Mouse (Mus musculus): ENCODE measurements around the gene Tmeff1. TPM values are rescaled to one million over a fixed set of nuclear protein-coding genes. Genes with fewer than 3 reads are reported as not detected.
A peak's percentile ranks its signal among the peaks of the same experiment; 100 is the strongest.

Gene Tmeff1
- total RNA-seq, 4 experiments from 2014 or later, result 7.1 to 12.0 (median 9.5) TPM

GRCm38 (mm10) chr4:48564962-48565361 is 20.0 kb upstream of the Tmeff1 start:
- no peak for DNase-seq (ENCODE audit: low spot score)

- DNase-seq (ENCODE audit: low spot score), result no peak
Measured at GRCm38 (mm10) chr4:48576361-48576760, 8.6 kb upstream of the Tmeff1 start.

DNA sequence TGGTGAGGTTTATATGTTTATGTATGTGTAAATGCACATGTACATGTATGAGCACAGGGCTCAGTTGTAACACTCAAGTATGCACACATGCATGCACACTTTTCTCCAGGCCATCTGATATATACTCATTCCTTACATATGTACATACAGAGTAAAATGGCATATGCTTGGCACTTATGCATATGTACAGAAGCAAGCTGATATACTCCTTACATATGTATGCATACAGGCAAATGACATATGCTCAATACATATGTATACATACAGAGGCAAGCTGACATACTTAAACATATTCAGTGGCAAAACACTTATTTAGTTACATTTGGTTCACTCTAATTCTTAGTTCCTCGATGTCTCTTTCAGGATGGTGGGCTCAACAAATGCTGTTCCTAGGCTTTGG is 7.1 kb upstream of the Tmeff1 start:
- no peak for DNase-seq (ENCODE audit: low spot score)

DNA sequence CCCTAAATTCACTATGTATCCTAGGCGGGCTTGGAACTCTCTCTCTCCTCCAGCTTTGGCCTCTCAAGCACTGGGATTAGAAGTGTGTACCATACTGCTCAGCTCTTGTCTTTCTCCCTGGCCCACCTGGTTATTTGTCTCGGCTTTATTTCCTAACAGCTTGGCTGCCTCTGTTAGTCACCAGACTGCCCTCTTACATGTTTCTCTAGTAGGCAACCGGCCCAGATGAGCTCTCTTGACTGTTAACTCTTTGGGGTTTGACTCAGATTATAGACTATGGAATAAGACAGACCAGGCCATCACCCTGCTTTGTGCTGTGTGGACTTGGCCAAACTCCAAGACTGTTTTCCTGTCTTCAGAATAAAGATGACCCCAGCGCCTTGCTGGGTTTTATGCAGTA is 6.6 kb upstream of the Tmeff1 start:
- DNase-seq (ENCODE audit: low spot score), result peak; percentile 28

DNA sequence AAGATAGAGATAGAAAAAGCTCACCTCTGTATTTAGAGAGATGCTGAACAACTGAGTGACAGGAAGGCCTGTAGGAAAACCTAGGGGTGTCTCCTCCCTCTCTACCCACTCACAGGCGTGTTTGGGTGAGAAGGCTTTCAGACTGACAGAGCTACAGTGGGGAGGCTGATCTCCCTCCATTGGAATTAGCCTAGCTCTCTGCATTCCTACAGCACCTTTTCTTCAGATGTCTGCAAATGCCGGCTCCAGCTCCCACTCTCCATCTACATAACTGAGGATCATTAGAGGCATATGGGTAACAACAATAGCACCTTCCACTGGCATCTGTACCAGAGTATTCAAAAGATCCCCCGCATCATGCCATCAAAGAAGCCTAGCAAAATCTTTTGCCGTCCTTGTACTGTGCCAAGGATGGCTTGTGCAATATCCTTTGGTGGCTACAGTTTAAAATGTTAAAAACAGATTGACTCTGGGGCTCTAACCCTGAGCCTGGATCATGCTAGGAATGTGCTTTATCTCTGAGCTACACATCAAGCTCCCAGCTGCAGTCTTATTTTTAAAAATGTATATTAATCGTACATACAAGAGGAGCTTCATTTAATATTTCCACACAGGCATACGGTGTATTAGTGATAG is 5.4 kb upstream of the Tmeff1 start:
- DNase-seq (ENCODE audit: low spot score), result no peak

- no peak for DNase-seq (ENCODE audit: low spot score)
Measured at GRCm38 (mm10) chr4:48581201-48581600, 3.8 kb upstream of the Tmeff1 start.

DNA sequence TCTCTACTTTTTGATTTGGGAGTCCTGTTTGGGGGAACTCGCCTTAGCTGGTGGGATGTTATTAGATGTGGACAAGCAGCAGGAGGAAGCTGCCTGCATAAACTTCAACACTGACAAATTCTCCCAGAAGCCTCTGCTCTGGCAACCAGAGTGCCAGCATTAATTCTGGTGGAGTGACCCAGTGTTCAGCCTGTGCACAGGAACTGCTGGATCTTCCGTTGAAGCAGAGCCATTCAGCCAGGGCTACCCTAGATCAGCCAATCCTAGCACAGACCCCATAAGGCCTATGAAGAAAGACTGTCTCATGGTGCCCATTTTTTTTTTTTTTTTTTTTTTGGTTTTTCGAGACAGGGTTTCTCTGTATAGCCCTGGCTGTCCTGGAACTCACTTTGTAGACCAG is 3.0 kb upstream of the Tmeff1 start:
- DNase-seq (ENCODE audit: low spot score), result no peak

DNA sequence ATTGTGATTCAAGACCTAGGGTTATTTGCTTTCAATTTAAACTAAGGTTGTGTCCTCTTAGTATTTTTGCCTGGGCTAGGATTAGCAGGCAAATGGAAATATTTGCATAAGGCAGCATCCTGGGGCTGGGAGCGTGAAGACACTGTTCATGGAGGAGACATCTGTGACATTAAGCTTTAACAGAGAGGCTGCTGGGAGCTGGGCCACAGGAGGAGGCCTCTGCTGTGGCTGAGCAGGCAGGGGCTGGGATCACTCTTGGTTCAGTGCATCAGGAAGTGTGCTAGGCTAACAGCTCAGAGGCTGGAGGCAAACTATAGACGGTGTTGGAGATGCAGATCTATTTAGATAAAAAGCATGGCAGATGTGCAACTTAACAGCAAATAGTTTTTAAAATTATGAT is 2.0 kb upstream of the Tmeff1 start:
- DNase-seq (ENCODE audit: low spot score), result no peak

- no peak for DNase-seq (ENCODE audit: low spot score)
Measured at GRCm38 (mm10) chr4:48585241-48586098, 496 bp downstream of the Tmeff1 start.

DNA sequence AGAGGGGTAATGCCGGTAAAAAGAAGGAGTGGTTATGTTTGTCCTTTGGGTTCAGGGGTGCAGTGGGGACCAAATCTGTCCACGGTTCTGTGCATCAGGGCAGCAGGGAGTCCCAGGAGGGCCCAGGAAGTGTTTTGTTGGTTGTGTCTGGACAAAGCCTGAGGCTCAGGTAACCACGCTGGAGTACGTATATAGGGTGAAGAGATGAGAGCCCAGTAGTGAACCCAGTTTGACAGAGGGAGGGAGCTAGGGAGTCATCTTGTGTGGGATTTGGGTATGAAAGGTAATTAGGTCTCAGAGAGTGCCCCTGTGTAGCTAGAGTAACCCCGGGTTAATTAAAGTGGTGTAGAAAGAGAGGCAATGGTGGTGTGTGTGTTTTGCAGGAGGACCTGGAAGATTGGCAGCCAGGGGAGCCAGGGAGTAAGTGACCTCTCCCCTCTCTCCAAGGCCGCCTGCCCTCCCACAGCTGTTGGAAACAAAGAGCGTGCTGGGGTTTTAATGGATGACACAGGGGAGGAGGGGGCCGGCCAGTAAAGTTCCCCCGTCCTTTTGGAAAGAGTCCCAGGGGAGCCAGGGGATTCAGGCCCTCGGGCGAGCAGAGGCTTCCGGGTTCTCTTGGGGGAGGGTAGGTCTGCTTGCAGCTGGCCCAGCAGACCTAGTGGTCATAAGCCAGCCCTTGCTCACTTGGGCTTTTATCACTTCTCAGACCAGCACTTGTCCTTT is 1.3 kb downstream of the Tmeff1 start:
- no peak for DNase-seq (ENCODE audit: low spot score)

DNA sequence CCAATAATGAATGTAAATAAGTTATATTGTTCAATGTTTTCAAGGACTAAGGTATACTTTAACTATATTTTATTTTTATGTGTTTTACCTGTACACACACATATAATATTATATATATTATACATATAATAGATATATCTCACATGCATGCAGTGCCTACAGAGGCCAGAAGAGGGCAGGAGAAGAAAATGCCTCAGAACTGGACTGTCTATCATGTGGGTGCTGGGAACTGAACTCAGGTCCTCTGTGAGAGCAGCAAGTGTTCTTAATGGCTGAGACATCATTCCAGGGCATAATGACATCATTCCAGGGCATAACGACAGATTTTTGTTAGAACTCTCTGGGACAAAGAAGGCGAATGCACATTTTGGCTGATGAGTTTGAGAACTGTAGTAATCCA is 2.6 kb downstream of the Tmeff1 start:
- DNase-seq (ENCODE audit: low spot score), result no peak

GRCm38 (mm10) chr4:48588576-48588975 is 3.6 kb downstream of the Tmeff1 start:
- no peak for DNase-seq (ENCODE audit: low spot score)

GRCm38 (mm10) chr4:48590862-48591261 is 5.9 kb downstream of the Tmeff1 start:
- DNase-seq (ENCODE audit: low spot score), result no peak

DNA sequence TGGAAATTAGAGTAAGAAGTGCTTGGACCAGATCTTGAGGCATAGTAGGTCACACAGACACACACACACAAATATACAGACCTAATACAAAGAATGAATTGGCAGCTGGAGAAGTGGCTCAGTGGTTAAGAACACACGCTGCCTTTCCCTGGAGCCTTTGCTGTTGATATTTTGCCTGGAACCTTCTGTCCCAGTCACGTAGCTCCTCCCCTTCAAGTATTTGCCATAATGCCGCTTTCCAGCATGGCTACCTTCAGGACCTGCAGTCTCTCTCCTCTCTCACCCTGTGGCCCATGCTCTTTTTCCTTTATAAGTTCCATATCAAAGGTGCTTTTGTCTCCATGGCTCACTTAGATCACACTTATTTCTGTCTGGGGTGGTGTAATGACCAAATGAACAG is 6.4 kb downstream of the Tmeff1 start:
- DNase-seq (ENCODE audit: low spot score), result no peak

DNA sequence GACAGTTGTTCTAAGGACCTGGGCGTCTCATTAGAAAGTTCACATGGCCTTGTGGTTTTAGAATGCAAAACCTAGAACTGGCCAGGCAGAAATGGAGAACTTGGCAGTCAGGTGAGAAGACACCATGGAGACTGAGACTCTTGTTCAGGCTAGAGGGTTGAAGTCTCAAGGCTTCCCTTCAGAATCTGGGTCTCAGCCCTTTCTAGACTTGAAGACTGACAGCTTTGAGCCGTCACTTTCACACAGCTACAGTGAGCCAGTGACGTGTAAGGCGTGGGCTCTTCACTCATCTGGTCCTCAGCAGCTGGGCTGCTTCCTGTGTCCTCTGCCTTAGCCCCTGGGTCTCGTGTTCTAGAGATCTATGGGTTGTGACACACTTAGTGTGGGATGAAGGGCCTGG is 7.4 kb downstream of the Tmeff1 start:
- no peak for DNase-seq (ENCODE audit: low spot score)

- no peak for DNase-seq (ENCODE audit: low spot score)
Measured at GRCm38 (mm10) chr4:48592844-48593243, 7.9 kb downstream of the Tmeff1 start.

- DNase-seq (ENCODE audit: low spot score), result no peak
Measured at GRCm38 (mm10) chr4:48596111-48596510, 11.1 kb downstream of the Tmeff1 start.

DNA sequence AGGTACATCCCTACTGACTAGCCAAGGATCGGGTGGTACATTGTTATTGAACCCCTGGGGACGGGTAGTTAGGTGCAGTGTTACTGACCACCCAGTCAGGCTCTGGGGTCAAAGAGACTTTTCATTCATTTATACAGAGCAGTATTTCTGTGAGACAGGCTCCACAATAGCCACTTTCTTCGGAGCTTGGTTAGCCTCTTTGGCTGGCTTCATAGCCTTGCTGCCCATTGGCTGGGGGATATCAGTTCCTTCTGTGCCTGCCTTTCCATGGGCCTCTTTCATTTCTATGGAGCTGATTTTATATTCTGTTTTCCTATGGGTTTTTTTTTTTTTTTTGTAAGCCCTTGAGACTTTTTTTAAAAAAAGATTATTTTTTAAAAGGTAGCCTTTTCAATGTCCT is 20.7 kb downstream of the Tmeff1 start:
- DNase-seq (ENCODE audit: low spot score), result no peak

DNA sequence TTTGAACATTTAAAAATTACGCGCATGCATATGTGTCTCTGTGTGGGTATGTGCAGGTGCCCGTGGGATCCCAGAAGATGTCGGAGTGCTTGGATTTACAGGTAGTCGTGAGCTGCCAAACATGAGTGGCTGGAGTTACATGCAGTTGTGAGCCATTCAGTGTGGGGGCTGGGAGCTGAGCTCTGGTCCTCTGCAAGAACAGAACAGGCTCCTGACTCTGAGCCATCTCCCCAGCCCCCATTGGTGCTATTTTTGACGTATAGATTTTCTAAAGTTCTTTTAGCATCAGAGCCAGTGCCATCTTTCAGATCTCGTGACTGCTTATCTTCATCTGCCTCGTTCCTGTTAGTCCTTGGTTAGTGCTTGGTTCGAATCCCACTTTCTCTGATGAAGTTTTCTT is 24.5 kb downstream of the Tmeff1 start:
- no peak for DNase-seq (ENCODE audit: low spot score)

GRCm38 (mm10) chr4:48610251-48610650 is 25.3 kb downstream of the Tmeff1 start:
- no peak for DNase-seq (ENCODE audit: low spot score)

DNA sequence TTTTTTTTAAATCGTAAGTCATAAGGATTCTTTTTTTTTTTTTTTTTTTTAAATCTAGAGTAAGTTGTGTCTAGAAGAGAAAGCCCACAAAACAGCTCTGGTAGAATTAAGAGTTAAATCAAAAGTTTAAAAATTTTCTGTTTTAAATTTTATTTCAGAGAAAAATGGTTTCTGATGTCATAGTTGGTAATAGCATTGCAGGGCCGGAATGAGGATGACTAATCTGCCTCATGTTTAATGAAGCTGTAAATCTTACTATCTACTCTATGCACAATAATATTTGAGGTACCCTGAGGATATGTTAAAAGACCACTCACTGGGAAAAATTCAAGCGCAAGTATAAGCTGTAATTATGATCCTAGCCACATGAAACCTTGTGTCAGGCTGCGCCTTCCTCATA is 30.5 kb downstream of the Tmeff1 start:
- no peak for DNase-seq (ENCODE audit: low spot score)

DNA sequence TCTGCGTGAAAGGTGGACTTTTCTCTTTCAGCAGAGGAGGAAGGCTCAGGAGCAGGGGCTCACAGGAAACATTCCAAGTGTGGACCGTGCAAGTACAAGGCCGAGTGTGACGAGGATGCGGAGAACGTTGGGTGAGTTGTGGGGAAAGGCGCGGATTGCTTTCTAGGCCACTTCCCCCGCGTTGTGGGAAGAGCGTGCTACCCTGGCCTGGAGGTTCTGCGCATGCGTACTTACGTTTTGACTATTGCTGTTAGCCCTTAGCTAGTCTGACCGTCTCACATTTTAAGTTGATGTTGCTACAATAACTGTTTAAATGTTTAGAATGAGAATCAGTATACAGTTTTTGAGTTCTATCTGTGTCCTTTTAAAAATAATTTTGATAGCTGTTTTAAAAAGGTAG is 32.2 kb downstream of the Tmeff1 start:
- no peak for DNase-seq (ENCODE audit: low spot score)

GRCm38 (mm10) chr4:48620121-48620520 is 35.1 kb downstream of the Tmeff1 start:
- no peak for DNase-seq (ENCODE audit: low spot score)

Data from heart, adult 8-10 months (tissue).